Mouse (Mus musculus): ENCODE results near the gene Zswim1. TPM values are rescaled to one million over a fixed set of nuclear protein-coding genes. Genes with fewer than 3 reads are reported as not detected.
A peak's percentile ranks its signal among the peaks of the same experiment; 100 is the strongest.
"Not testable (repeated sequence)": the region's sequence is repeated elsewhere in the genome, so short reads cannot be mapped to it uniquely, and the experiment has no call there.

The Zswim1 gene
- total RNA-seq, 2 experiments from 2014 or later: 21.7 to 22.7 TPM

DNA sequence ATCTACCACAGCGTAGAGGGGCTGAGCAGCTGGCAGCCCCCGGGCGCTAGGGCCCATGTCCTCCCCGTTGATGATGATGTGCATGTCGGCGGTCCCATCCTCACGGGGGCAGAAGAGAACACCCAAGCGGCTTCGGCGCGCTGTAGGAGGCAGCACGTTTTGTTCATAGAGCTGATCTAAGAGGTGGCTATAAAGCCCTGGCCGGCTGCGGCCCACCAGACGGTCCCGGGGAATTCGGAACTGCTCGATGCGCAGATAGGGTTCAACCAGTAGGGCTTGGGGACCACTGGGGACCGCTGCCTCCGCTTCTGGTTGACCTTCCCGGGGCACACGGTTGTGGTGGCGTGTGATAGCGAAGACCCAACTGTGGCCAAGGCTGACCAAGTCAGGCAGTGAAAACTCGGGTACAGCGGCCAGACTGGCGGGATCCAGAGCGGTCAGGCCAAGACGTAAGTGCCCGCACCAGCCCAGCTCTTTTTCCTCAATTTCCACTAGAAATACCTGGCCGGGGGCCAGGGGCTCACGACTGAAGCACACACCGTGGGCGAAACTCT, 10.3 kb downstream of the Zswim1 start, which contains the start of gene Ctsa:
Gene Ctsa, plus strand, starts transcription at position 126 of the 554 bp plus-strand sequence.
- TF ChIP-seq CTCF (IDR thresholded peaks at IDR 0.05): peak; percentile 59
- DNase-seq (ENCODE audit: extremely low spot score in 1 of 2, low spot score in 2 of 2): peak; percentile 76 to 78
- intact Hi-C loops (cut with DNase I): loop anchor here (1.0 to 2.0 kb wide), 2 partner anchors 46 to 78 kb away; partner anchors contain the start of genes Pcif1 and Zfp335
- Histone ChIP-seq H3K4me3 (peak within 1 kb of the TSS; percentile 90), H3K27ac (peak within 1 kb of the TSS; percentile 94)

- Histone ChIP-seq H3K4me3 (peak within 1 kb of the TSS; percentile 90), H3K27ac (peak within 1 kb of the TSS; percentile 94)
- intact Hi-C loops (cut with DNase I): loop anchor here (1.0 to 2.0 kb wide), 2 partner anchors 46 to 77 kb away; partner anchors contain the start of genes Pcif1 and Zfp335
- no peak for TF ChIP-seq CTCF (IDR thresholded peaks at IDR 0.05)
- DNase-seq (ENCODE audit: extremely low spot score in 1 of 2, low spot score in 2 of 2): peak; percentile 85 to 87
These were observed 11.0 kb downstream of the Zswim1 start, which contains the start of gene Neurl2 for GRCm38 (mm10) chr2:164833314-164833959. Neurl2 (minus strand) TSS chr2:164833456.

DNA sequence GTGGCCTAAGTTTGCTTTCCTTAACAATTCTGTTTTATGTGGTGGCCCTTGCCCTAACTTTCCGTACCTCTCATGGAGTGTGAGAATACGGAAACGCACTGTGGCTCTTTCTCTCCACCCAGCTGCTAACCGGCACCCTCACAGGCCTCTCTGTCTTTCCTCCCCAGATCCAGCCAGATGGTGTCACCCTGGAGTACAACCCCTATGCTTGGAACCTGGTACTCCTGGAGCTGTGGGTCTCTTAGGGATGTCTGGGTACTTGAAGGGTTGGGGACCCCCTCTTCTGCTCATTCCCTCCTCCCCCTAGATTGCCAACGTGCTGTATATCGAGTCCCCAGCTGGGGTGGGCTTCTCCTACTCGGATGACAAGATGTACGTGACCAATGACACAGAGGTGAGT, 12.0 kb downstream of the Zswim1 start:
- Histone ChIP-seq H3K27ac (peak overlapping the region; percentile 94), H3K4me3 (peak overlapping the region; percentile 90)
- DNase-seq (ENCODE audit: extremely low spot score in 1 of 2, low spot score in 2 of 2): no peak
- TF ChIP-seq CTCF (IDR thresholded peaks at IDR 0.05): peak; percentile 19
- intact Hi-C loops (cut with DNase I): no loop called here

GRCm38 (mm10) chr2:164835164-164835563, 12.7 kb downstream of the Zswim1 start:
- peak overlapping the region; percentile 90; the same call in 1 of the 2 replicates for H3K4me3 ChIP-seq
- TF ChIP-seq CTCF (IDR thresholded peaks at IDR 0.05): no peak
- no peak overlapping the region for H3K27ac ChIP-seq
- no peak for DNase-seq (ENCODE audit: extremely low spot score in 1 of 2, low spot score in 2 of 2)
- intact Hi-C loops (cut with DNase I): no loop called here

- H3K27ac ChIP-seq: no peak overlapping the region
- no peak for DNase-seq (ENCODE audit: extremely low spot score in 1 of 2, low spot score in 2 of 2)
- no peak overlapping the region for H3K4me3 ChIP-seq
- intact Hi-C loops (cut with DNase I): no loop called here
- peak; percentile 48 for TF ChIP-seq CTCF (IDR thresholded peaks at IDR 0.05)
These were observed 23.3 kb downstream of the Zswim1 start for GRCm38 (mm10) chr2:164845782-164846181.

- intact Hi-C loops (cut with DNase I): no loop called here
- H3K4me3 ChIP-seq: no peak overlapping the region
- no peak for TF ChIP-seq CTCF (IDR thresholded peaks at IDR 0.05)
- no peak overlapping the region for H3K27ac ChIP-seq
- no peak for DNase-seq (ENCODE audit: extremely low spot score in 1 of 2, low spot score in 2 of 2)
These were observed 27.6 kb downstream of the Zswim1 start for GRCm38 (mm10) chr2:164850061-164850460.

DNA sequence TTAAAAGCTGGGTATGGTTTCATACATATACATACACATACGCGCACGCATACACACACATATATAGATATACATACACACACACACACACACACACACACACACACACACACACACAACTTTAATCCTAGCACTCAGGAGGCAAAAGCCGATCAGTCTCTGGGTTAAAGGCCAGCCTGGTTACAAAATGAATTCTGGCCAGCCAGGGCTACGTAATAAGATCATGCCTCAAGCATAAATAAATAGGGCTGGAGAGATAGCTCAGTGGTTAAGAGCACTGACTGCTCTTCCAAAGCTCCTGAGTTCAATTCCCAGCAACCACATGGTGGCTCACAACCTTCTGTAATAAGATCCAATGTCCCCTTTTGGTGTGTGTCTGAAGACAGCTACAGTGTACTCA, 33.1 kb downstream of the Zswim1 start:
- H3K27ac ChIP-seq; H3K4me3 ChIP-seq; intact Hi-C loops (cut with DNase I); DNase-seq (ENCODE audit: extremely low spot score in 1 of 2, low spot score in 2 of 2): not testable (repeated sequence)

GRCm38 (mm10) chr2:164856309-164857100, 34.0 kb downstream of the Zswim1 start:
- intact Hi-C loops (cut with DNase I): no loop called here
- no peak; the same call in 1 of the 2 replicates for TF ChIP-seq CTCF (IDR thresholded peaks at IDR 0.05)
- Histone ChIP-seq H3K4me3 (peak overlapping the region; percentile 60), H3K27ac (peak overlapping the region; percentile 53; the same call in 1 of the 2 replicates)
- peak in 1 of 2 experiments; percentile 22 for DNase-seq (ENCODE audit: extremely low spot score in 1 of 2, low spot score in 2 of 2)

GRCm38 (mm10) chr2:164857101-164857821, 34.8 kb downstream of the Zswim1 start, which contains the start of gene Pltp:
Pltp (minus strand) TSS chr2:164857711.
- DNase-seq (ENCODE audit: extremely low spot score in 1 of 2, low spot score in 2 of 2): no peak
- H3K27ac ChIP-seq: peak within 1 kb of the TSS; percentile 53
- peak within 1 kb of the TSS; percentile 60 for H3K4me3 ChIP-seq
- intact Hi-C loops (cut with DNase I): no loop called here
- no peak for TF ChIP-seq CTCF (IDR thresholded peaks at IDR 0.05)

- no peak for TF ChIP-seq CTCF (IDR thresholded peaks at IDR 0.05)
- no peak for DNase-seq (ENCODE audit: extremely low spot score in 1 of 2, low spot score in 2 of 2)
- peak overlapping the region; percentile 60 for H3K4me3 ChIP-seq
- peak overlapping the region; percentile 5; the same call in 1 of the 2 replicates for H3K27ac ChIP-seq
- intact Hi-C loops (cut with DNase I): no loop called here
These were observed 35.5 kb downstream of the Zswim1 start for GRCm38 (mm10) chr2:164857842-164858553.

DNA sequence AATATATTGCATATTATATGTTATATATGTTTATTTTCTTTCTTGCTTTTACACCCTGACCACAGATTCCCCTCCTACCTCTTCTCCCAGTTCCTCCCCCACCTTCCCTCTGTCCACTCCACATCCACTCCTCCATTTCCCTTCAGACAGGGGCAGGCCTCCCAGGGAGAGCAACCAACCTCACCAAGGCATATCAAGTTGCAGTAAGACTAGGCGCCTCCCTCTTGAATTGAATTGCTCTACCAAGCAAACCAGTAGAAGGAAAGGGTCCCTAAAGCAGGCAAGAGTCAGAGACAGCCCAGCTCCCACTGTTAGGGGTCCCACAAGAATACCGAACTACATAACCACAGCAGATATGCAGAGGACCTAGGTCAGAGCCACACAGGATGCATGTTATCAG, 36.7 kb downstream of the Zswim1 start:
- H3K27ac ChIP-seq: no peak overlapping the region
- intact Hi-C loops (cut with DNase I): no loop called here
- no peak for TF ChIP-seq CTCF (IDR thresholded peaks at IDR 0.05)
- DNase-seq (ENCODE audit: extremely low spot score in 1 of 2, low spot score in 2 of 2): no peak
- H3K4me3 ChIP-seq: no peak overlapping the region

Measured in left cerebral cortex, adult 2 months (tissue).